Mouse (Mus musculus) E14TG2a.4 (cell line): ENCODE measurements around the gene Tmem8b.

Experiments
- H3K27me3 ChIP-seq: 2 replicates; pipeline ENCODE4 v1.6.1; 2014; ENCODE audit warnings: low read length, control low read depth; ENCODE audit not compliant: insufficient read depth
- H3K36me3 ChIP-seq: 2 replicates; pipeline ENCODE4 v1.6.1; 2014; ENCODE audit warnings: low read length, control low read depth; ENCODE audit not compliant: insufficient read depth
- H3K4me1 ChIP-seq: replicated peaks from 2 replicates; pipeline ENCODE4 v1.6.1; 2014; ENCODE audit warnings: low read depth, low read length, control low read depth
- H3K4me3 ChIP-seq: replicated peaks from 2 replicates; pipeline ENCODE4 v1.5.1; 2014; ENCODE audit warnings: mild to moderate bottlenecking, low read length
- H3K9me3 ChIP-seq: 2 replicates; pipeline ENCODE4 v1.6.1; 2014; ENCODE audit warnings: low read length, control low read depth
- CTCF ChIP-seq: conservative IDR thresholded peaks from 2 replicates; pipeline ENCODE4 v1.5.1; 2014; ENCODE audit warnings: low read length
- NANOG ChIP-seq: IDR thresholded peaks from 2 replicates; pipeline ENCODE4 v1.6.1; 2014; ENCODE audit warnings: borderline replicate concordance, low read length, mixed read lengths
- POU5F1 ChIP-seq: IDR thresholded peaks from 2 replicates; pipeline ENCODE4 v1.6.1; 2014; ENCODE audit warnings: low read length, borderline replicate concordance

The Tmem8b gene

DNA sequence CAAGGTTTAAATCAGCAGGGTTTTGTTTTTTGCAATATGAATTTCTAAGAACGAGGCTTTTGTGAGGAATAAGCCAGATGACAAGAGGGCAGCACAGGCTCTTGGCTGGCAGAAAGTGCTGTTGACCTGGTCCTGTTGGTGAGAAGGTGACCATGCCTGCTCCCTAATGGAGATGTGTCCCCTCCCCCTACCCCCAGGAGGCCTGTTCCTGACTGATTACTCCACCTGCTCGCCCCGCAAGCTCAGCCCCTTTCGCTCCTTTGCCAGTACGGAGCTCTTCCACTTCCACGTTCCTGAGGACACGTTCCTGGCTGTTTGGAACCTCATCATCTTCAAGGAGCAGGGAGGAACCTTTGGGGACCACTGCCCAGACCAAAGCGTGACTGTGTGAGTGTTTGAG is 4.9 kb downstream of the Tmem8b start:
- TF ChIP-seq NANOG (no peak), POU5F1 (no peak), CTCF (no peak)
- Histone ChIP-seq H3K4me1 (peaks cover 43% of the 10 kb centered on the region), H3K4me3 (no peak overlapping the region), H3K36me3 (0 out of 2 replicates have a peak, but pooled peaks cover 3% of the 10 kb centered on the region), H3K27me3 (peaks cover 14% of the 10 kb centered on the region), H3K9me3 (no peaks in the 10 kb centered on the region)

DNA sequence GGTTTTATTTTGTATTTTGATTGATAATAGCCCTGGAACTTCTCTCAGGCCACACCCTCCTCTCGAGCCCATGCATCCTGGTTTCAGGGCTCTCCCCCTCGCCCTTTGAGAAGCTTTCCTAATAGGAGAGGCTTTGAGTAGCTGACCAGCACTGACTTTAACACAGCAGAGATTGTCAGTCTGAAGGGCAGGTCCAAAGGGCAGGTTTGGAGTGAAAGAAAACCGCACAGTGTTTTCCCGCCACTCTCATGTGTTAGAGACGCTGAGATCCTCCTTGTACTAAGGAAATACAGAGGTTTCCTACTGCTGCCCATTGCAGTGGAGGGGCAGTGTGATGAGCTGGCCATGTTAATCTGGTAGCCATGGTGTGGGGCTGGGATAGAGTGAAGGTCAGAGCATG is 6.2 kb downstream of the Tmem8b start:
- 0 out of 2 replicates have a peak, but pooled peaks cover 3% of the 10 kb centered on the region for H3K36me3 ChIP-seq
- H3K27me3 ChIP-seq, result peaks cover 8% of the 10 kb centered on the region
- no peak overlapping the region for H3K4me3 ChIP-seq
- TF ChIP-seq CTCF, result no peak
- TF ChIP-seq NANOG, result no peak
- no peak for TF ChIP-seq POU5F1
- H3K9me3 ChIP-seq, result no peaks in the 10 kb centered on the region
- peaks cover 35% of the 10 kb centered on the region for H3K4me1 ChIP-seq

DNA sequence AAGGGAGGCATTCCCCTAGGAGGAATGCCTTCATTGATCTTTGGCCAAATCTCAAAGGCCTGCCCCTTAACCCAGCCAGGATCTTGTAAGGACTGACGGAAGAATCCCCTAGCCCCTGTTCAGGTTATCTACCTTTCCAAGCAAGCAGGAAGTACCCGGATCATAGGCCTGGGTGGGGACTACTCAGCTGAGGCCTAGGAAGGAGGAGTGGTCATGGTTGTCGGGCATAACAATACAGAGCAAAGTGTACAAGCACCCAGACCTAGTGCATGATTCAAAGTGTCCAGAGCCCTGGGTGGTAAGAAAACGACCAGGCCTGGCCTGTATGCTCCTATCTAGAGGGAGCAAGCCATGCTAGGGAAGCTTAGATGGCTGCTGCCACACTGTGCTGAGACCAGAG is 6.8 kb downstream of the Tmem8b start:
- Histone ChIP-seq H3K27me3 (peaks cover 3% of the 10 kb centered on the region), H3K36me3 (0 out of 2 replicates have a peak, but pooled peaks cover 3% of the 10 kb centered on the region), H3K4me3 (0 out of 2 replicates have a peak overlapping the region, but pooled peaks have one; percentile 13), H3K4me1 (peaks cover 33% of the 10 kb centered on the region), H3K9me3 (no peaks in the 10 kb centered on the region)
- TF ChIP-seq POU5F1, result no peak
- TF ChIP-seq NANOG, result no peak
- TF ChIP-seq CTCF, result no peak

DNA sequence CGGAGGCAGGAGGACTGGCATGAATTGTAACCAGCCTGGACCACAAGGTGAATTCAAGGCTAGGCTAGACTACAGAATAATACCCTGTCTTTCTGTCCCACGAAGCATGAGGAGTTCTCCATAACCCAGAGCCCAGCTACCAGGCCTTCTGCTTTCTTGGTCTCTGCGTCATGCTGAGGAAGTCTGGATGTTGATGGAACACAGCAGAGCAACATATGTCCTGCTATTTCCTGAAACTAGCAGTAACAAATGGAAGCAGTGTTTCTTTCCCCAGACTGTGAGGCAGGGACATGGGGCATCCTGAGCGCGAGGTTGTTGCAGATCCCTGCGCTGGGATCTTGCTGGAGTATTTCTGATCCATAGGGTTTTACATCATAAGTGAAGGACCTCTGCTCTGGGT is 9.8 kb downstream of the Tmem8b start:
- TF ChIP-seq POU5F1 (no peak), NANOG (no peak), CTCF (no peak)
- Histone ChIP-seq H3K27me3 (no peaks in the 10 kb centered on the region), H3K4me3 (no peak overlapping the region), H3K4me1 (peaks cover 28% of the 10 kb centered on the region), H3K36me3 (0 out of 2 replicates have a peak, but pooled peaks cover 3% of the 10 kb centered on the region), H3K9me3 (no peaks in the 10 kb centered on the region)

DNA sequence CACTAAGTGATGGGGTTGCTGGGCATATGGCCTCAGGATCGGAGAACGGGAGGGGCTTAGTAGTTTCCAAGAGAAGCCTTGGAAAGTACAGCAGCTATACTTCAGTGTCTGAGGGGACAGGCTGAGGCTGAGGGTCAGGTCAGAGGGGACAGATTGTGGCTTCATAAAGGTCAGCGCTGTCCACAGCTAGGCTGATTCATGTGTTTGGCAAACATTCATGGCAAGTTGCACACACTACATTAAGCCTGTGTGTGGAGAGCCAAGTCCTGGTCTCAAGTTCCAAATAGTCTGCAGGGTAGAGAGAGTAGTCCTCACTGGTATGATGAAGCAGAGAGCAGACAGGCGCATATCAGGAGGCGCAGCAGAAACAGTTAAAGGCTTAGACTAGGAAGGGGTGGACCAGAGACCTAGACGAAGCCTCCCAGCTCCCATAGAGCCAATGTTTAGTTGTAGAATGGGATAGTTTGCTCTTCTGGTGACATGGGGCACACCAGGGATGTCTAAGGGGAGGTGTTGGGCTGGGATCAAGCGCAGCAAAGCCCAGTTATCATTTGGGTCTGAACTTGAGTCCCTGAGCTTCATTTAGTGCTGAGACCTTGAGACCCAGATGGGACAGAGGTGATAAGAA is 10.8 kb downstream of the Tmem8b start:
- Histone ChIP-seq H3K9me3 (no peaks in the 10 kb centered on the region), H3K4me3 (no peak overlapping the region), H3K36me3 (0 out of 2 replicates have a peak, but pooled peaks cover 1% of the 10 kb centered on the region), H3K27me3 (no peaks in the 10 kb centered on the region), H3K4me1 (peaks cover 20% of the 10 kb centered on the region)
- TF ChIP-seq CTCF, result no peak
- no peak for TF ChIP-seq POU5F1
- TF ChIP-seq NANOG, result no peak

DNA sequence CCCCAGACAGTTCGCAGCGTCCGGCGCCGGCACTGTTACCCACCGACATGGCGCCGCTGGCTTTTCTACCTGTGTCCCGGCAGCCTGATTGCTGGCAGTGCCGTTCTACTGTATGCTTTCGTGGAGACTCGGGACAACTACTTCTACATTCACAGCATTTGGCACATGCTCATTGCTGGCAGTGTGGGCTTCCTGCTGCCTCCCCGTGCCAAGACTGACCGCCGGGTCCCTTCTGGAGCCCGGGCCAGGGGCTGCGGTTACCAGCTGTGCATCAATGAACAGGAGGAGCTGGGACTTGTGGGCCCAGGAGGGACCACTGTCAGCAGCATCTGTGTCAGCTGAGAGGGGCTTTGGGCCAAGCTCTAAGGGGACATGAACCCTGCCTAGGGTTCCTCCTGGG is 21.2 kb downstream of the Tmem8b start:
- Histone ChIP-seq H3K9me3 (peaks cover 8% of the 10 kb centered on the region), H3K27me3 (peaks cover 21% of the 10 kb centered on the region; the same call in 1 of the 2 replicates), H3K4me3 (no peak overlapping the region), H3K36me3 (no peaks in the 10 kb centered on the region), H3K4me1 (peaks cover 15% of the 10 kb centered on the region; the same call in 1 of the 2 replicates)
- TF ChIP-seq NANOG (no peak), POU5F1 (no peak)

DNA sequence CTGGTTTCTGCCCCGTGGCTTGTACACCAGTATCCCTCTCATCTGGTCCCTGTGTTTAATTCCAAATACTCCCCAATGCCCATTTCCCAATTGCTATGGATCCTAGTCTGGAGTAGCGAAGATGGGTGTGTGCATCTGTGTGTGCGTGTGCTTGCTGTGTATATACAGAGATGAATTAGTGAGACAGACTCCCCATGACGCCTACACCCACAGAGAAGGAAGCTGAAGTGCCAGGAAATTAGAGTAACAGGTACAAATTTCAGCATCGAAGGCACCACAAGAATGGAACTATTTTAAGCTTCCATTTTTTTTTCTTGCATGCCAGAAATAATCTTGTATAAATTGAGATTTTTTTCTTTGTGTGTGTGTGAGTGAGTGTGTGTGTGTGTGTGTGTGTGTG is 22.3 kb downstream of the Tmem8b start:
- H3K4me1 ChIP-seq, result peaks cover 17% of the 10 kb centered on the region

DNA sequence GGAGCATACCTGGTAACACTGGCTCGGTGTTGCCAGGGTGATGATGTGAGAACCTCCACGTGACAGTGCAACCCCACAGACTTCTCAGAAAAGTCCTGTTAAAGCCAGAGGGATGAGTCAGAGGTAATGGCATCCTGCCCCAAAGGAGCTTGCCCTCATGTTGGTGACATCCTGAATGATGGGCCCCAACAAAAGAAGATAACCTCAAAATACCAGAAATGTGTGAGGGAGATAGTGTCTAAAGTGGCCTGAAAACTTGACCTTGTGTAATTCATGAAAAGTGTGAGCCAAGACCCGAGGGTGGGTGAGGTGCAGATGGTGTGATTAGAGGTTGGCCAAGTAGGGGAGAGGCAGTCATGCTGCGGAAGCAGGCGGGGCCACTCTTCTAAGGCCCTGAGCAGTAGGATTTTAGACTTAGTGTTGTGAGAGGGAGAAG is 25.1 kb downstream of the Tmem8b start:
- Histone ChIP-seq H3K36me3 (no peaks in the 10 kb centered on the region), H3K4me3 (no peak overlapping the region), H3K9me3 (peaks cover 8% of the 10 kb centered on the region), H3K27me3 (peaks cover 34% of the 10 kb centered on the region), H3K4me1 (peaks cover 18% of the 10 kb centered on the region)
- TF ChIP-seq CTCF, result no peak
- TF ChIP-seq NANOG, result no peak
- no peak for TF ChIP-seq POU5F1

More for the DNA sequence above, 22.3 kb downstream of the Tmem8b start:
- H3K4me3 ChIP-seq, result no peak overlapping the region
- peaks cover 8% of the 10 kb centered on the region for H3K9me3 ChIP-seq
- TF ChIP-seq CTCF (no peak), NANOG (no peak), POU5F1 (no peak)
- no peaks in the 10 kb centered on the region for H3K36me3 ChIP-seq
- H3K27me3 ChIP-seq, result peaks cover 16% of the 10 kb centered on the region
